Mouse (Mus musculus): ENCODE data around the gene Agtr1a.

Agtr1a gene

GRCm38 (mm10) chr13:30336148-30336801 is at the start of gene Agtr1a:
Gene Agtr1a (plus strand): TSS chr13:30336441.
- peak; percentile 13 to 42 for DNase-seq (ENCODE audit: low spot score in 2 of 2)

DNA sequence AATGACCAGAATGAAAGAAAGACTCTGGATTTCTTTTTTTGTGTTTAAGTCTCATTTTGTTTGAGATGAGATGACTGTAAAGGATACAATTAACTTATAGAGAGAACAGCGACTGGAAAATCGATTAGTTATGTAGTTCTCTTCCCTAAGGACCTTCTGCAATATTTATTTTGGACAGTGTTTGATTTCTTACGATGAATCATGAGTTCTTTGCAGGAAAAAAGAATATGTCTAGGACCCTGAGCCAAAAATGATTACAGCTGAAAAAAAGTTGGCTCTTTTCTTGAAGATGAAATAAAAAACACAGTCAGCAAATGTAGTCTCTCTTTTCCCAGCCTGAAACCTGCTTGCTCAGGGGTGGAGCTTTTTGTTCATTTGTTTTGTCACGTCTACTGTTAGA is 26.0 kb upstream of the Agtr1a start:
- no peak for DNase-seq (ENCODE audit: low spot score in 2 of 2)

GRCm38 (mm10) chr13:30324669-30325346 is 11.4 kb upstream of the Agtr1a start:
- DNase-seq (ENCODE audit: low spot score in 2 of 2): no peak

DNA sequence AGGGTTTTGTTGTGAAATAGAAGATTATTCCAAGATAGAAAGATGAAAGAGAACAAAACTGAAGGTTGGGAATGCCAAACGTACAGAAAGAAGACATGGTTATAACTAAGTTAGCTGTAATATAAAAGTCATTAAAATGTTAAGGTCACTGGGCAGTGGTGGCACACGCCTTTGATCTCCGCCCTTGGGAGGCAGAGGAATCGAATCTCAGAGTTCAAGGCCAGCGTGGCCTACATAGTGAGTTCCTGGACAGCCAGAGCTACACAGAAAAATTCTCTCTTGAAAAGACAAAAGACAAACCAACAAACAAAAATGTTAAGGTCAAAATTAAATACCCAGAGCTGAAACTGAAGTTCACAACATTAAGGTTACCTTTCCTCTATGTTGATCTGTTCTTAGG is 5.2 kb upstream of the Agtr1a start:
- DNase-seq (ENCODE audit: low spot score in 2 of 2): no peak

DNA sequence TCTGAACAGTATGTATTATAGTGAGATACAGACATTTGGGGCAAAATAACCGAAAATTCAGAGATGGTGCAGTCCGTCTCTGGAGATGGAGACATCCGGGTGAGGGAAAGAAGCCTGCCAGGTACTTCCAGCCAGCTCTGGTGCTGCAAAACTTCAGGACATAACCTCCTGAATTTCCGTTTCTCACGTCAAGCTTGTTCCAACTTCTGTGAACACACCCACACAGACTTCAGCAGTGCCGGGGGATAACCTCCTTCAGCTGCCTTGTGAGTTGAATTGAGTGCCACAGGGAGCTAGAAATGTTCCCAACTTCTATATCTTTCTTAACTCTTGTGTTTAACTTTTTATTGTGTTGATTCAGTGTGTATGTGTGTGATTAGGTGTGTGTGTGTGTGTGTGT is 4.4 kb upstream of the Agtr1a start:
- DNase-seq (ENCODE audit: low spot score in 2 of 2): no peak

DNA sequence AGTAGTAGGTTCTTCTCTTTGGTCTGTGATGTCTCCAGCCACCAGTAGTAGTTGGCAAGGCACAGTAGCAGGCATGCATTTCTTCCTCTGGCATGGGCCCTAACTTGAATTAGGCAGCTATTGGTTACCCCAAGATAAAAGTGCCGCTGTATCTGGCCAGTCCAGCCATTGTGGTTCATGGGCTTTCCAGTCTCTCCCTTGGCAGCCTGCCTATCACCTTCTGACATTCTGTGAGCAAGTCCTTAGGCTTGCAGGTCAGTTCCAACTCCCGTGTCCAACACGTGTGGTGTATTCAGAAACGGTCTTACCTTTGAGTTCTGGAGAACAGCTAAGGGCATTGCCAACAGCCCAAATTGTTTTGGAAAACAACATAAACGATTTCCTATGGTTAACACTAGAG is 3.7 kb upstream of the Agtr1a start:
- no peak for DNase-seq (ENCODE audit: low spot score in 2 of 2)

- DNase-seq (ENCODE audit: low spot score in 2 of 2): no peak
Measured at GRCm38 (mm10) chr13:30334667-30335066, 1.6 kb upstream of the Agtr1a start.

DNA sequence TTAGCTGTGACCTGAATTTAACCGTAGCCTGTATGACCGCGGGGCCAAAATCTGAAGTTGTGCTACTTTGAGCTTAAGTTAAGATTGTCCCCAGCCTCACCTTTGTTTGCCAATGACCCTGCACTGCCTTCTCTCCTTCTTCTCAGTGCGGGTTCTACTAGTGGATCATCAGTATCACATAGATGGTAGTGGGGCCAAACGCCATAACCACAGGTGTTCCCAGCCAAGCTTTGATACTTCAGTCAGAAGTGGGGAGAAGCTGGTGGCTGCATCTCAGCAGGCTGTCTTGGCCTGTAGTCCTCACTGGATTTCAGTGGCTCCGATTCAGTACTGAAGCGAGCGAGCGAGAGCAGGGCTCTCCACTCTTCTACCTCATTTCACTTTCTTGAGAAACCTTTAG is 672 bp downstream of the Agtr1a start:
- DNase-seq (ENCODE audit: low spot score in 2 of 2): no peak

DNA sequence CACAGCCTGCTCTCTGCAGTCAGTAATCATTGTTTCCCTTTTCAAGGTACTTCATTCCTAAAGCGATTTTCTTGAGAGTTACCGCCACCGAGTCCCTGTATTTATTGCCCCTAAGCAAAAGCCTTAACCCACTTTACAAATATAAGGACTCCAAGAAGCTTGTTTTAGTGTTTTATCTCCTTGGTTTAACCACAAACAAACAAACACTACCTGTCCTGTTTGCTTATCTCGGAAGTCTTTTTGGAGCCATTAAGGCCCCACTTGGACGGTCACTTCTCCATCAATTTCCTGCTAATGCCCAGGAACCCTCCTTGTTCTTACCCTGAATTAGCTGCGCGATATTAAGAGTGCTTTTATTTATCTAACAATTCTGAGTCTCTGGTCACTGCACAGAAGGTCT is 1.4 kb downstream of the Agtr1a start:
- no peak for DNase-seq (ENCODE audit: low spot score in 2 of 2)

DNA sequence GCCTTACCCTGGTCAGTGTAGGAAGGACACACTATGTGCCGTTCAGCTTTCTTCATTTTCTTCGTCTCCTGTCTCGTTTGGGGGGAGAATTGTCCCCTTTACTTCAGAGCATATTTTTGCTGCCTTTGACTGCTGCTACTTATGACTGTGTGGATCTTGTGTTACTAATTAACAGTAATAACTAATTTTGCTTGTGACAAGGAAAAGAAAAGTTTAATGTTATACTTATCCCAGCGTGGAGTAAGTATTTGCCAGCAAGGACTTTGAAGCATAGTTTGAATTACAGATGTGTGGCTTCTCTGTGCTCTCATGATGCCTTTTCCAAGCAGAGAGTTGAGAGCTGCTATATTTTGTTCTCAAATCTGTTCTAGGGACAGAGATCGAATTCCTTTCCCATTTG is 2.3 kb downstream of the Agtr1a start:
- DNase-seq (ENCODE audit: low spot score in 2 of 2): no peak

- no peak for DNase-seq (ENCODE audit: low spot score in 2 of 2)
Measured at GRCm38 (mm10) chr13:30339927-30340326, 3.7 kb downstream of the Agtr1a start.

DNA sequence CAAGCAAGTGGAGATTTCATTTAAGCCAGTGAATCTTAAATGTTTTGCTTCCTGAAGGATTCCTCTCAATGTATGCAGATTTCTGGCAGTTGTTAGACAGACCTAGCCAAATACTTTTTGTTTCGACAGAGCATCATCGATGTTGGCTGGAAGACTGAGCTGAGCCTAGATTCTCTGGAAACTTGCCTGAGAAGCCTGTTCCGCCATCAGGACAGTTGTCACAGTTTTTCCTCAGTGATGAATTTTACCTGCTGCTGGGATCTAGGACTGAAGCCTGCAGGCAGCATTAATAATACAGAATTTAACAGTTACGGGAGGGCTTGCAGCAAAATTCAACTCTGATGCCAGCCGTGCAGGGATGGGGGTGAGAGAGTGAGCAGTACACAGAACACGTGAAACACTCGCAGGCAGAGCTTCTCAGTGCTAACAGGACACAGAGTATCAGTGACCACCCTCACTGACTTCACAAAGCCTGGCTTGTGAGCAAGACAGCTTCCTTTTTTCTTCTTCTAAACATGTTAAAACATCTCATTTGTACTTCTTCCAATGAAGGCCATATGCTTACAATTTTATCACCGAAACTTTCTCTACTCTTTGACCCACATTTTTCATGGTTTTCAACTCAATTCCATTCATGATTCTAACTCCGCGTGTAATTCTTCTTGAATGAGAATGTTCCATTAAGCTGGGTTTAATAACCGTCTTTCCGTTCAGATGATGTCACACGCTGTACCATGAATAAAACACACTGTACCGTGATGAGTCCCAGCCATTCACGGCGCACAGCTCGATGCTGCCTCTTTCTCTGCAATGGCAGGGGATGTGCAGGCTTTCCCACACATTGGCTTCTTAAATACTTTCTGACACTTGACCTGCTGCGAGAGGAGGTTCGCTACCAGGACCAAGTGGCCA is 6.0 kb downstream of the Agtr1a start:
- DNase-seq (ENCODE audit: low spot score in 2 of 2): no peak

GRCm38 (mm10) chr13:30345427-30345913 is 9.2 kb downstream of the Agtr1a start:
- no peak for DNase-seq (ENCODE audit: low spot score in 2 of 2)

- DNase-seq (ENCODE audit: low spot score in 2 of 2): no peak
Measured at GRCm38 (mm10) chr13:30346881-30347280, 10.6 kb downstream of the Agtr1a start.

DNA sequence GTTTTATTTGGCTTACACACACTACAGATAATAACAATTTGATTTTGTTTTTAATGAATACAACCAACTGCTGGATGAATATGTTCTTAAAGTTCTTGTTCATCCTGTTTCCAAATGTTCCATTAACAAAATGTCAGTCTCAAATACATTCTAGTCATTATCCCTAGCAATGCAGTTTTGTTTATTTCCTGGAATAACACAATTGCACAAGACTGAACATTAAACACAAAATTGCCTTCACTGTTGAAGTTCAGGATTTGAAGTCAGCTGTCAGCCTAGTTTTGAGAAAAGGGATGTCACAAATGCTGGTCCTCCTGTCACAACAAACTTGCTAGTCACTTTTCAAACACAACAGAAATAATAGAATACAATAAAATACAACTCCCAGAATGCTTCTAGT is 12.1 kb downstream of the Agtr1a start:
- DNase-seq (ENCODE audit: low spot score in 2 of 2): no peak

GRCm38 (mm10) chr13:30351966-30352365 is 15.7 kb downstream of the Agtr1a start:
- no peak for DNase-seq (ENCODE audit: low spot score in 2 of 2)

- no peak for DNase-seq (ENCODE audit: low spot score in 2 of 2)
Measured at GRCm38 (mm10) chr13:30354991-30355580, 18.8 kb downstream of the Agtr1a start.

DNA sequence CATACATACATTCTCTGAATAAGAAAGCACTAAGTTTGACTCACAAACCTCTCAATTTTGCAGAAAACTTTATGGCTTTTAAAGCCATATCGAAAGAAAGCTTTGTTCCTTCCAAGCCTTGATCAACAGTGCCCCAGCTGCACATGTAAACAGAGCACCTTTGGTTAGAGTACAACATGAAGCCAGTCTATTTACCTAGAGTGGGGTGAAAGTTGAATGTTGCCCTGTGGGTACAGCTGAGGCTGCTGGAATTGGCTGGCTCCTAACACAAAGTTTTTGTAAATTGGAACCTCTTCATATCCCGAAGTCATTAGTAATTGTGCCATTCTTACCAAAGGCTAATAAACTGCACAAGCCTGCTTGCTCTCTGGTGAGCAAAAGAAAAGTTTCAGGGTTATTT is 19.7 kb downstream of the Agtr1a start:
- DNase-seq (ENCODE audit: low spot score in 2 of 2): no peak

GRCm38 (mm10) chr13:30358456-30359168 is 22.4 kb downstream of the Agtr1a start:
- no peak for DNase-seq (ENCODE audit: low spot score in 2 of 2)

DNA sequence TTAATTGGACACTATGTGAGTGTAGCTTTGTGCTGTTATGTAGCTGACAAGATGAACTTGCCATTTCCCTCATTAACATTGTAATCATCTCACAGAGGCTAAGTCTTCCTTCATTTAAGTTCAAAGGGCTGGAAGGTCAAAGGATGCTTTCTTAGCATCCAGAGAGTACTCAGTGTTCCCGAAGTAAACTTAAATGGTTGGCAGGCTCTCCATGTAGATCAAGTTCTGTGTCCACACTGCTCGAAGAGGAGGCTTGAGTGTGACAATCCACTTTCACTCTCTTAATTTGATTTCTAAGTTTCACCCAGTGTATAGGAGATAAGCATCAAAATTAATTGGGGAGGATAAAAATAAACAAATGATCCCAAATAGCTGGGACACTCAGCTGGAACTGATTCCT is 23.6 kb downstream of the Agtr1a start:
- no peak for DNase-seq (ENCODE audit: low spot score in 2 of 2)

DNA sequence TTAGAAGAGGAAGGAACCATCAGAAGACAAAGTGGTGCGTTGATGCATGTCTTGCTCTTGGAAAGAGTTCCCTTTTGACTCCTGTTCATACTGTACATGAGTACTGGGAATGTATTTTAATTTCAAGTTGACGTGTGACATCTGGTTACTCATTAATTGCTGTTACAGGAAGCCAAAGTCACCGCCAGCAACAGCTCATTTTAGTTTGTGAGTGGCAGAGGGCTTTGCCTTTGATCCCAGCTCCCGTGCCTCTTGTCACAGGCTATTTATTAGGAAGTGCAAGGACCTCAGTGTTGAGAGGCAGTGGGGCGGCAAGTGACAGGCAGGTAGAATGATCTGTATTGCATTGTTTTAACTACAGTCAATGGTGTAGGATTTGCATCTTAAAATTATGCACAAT is 24.8 kb downstream of the Agtr1a start:
- DNase-seq (ENCODE audit: low spot score in 2 of 2): no peak
